ENCODE assay signal across 13 mouse cellular contexts in genomic region chr1:135523780-135524517, GRCm38 (mm10).
DNase-seq lines count a peak whose midpoint lies in the region; ATAC-seq and TF ChIP-seq lines count a peak whose summit lies in the region.
"Had no signal": no experiment of that assay in that cellular context is flagged by ENCODE, and none has a peak within 500 bp of the region (broad histone marks: within the 10 kb centered on the region; RNA-seq: fewer than 3 reads in every experiment).

No protein-coding gene starts in this region.

- peak overlapping the region; percentile 18; the same call in 1 of the 2 replicates for H3K4me2 ChIP-seq in lung, embryonic 15.5 days
- no peak overlapping the region for H3K4me2 ChIP-seq in forebrain, embryonic 16.5 days (ENCODE audit: low read length)
- H3K4me2 ChIP-seq in intestine, postnatal 0 days (replicated peaks; ENCODE audit: low read depth), result no peak overlapping the region

- no peaks in the 10 kb centered on the region; the same call in 1 of the 2 replicates for H3K79me2 ChIP-seq in heart, adult 2 months (replicated peaks; ENCODE audit: control insufficient read depth, insufficient read depth, low read length)

- no peak overlapping the region for H3K9ac ChIP-seq in heart, adult 2 months (ENCODE audit: low read depth, low read length)
- no peak overlapping the region for H3K9ac ChIP-seq in lung, embryonic 15.5 days
- H3K9ac ChIP-seq in forebrain, embryonic 16.5 days (replicated peaks; ENCODE audit: low read depth, low read length), result no peak overlapping the region
- H3K9ac ChIP-seq in intestine, postnatal 0 days (ENCODE audit: low read depth, low read length), result no peak overlapping the region
- H3K9ac ChIP-seq: liver, embryonic 14.5 days had no signal

- no peaks in the 10 kb centered on the region for H3K36me3 ChIP-seq in heart, adult 2 months (ENCODE audit: control insufficient read depth, insufficient read depth, low read length)
- H3K36me3 ChIP-seq in lung, embryonic 15.5 days, result peaks cover 3% of the 10 kb centered on the region; the same call in 1 of the 2 replicates
- peaks cover 9% of the 10 kb centered on the region for H3K36me3 ChIP-seq in forebrain, embryonic 16.5 days (ENCODE audit: control insufficient read depth, insufficient read depth)
- H3K36me3 ChIP-seq in intestine, postnatal 0 days (ENCODE audit: control insufficient read depth, insufficient read depth), result no peaks in the 10 kb centered on the region

- H3K4me3 ChIP-seq in heart, adult 2 months, result no peak overlapping the region
- H3K4me3 ChIP-seq in lung, embryonic 15.5 days, result no peak overlapping the region
- H3K4me3 ChIP-seq in forebrain, embryonic 16.5 days (replicated peaks; ENCODE audit: low read length), result no peak overlapping the region
- no peak overlapping the region for H3K4me3 ChIP-seq in intestine, postnatal 0 days (ENCODE audit: low read depth, low read length)
- no peak overlapping the region for H3K4me3 ChIP-seq in left cerebral cortex, adult 2 months

- no peaks in the 10 kb centered on the region for H3K9me3 ChIP-seq in lung, embryonic 15.5 days
- H3K9me3 ChIP-seq in forebrain, embryonic 16.5 days (ENCODE audit: control insufficient read depth, low read length), result peaks cover 3% of the 10 kb centered on the region; the same call in 1 of the 2 replicates
- no peaks in the 10 kb centered on the region for H3K9me3 ChIP-seq in intestine, postnatal 0 days (ENCODE audit: control insufficient read depth)

- WGBS in heart, adult 2 months, result 44% methylated on average over 12 of the region's 12 CpGs
- 24% methylated on average over 12 of the region's 12 CpGs for WGBS in lung, embryonic 15.5 days
- 77% methylated on average over 12 of the region's 12 CpGs for WGBS in forebrain, embryonic 16.5 days
- WGBS in intestine, postnatal 0 days, result 51% methylated on average over 12 of the region's 12 CpGs

- peak overlapping the region; percentile 55 for H3K27ac ChIP-seq in heart, adult 2 months
- peak overlapping the region; percentile 65 for H3K27ac ChIP-seq in lung, embryonic 15.5 days
- H3K27ac ChIP-seq in forebrain, embryonic 16.5 days (ENCODE audit: low read length), result 0 out of 2 replicates have a peak overlapping the region, but pooled peaks have one; percentile 29
- 0 out of 2 replicates have a peak overlapping the region, but pooled peaks have one; percentile 3 for H3K27ac ChIP-seq in intestine, postnatal 0 days (ENCODE audit: low read depth, low read length)
- no peak overlapping the region for H3K27ac ChIP-seq in left cerebral cortex, adult 2 months
- H3K27ac ChIP-seq: liver, embryonic 14.5 days had no signal

- intact Hi-C loops in heart, adult 2 months (cut with DNase I), result no loop called here
- intact Hi-C loops in left cerebral cortex, adult 2 months (cut with DNase I), result no loop called here

- no peak for TF ChIP-seq EP300 in heart, adult 2 months (IDR thresholded peaks at IDR 0.05; ENCODE audit: insufficient read depth, low read depth, low read length)

- no peak for TF ChIP-seq POLR2A in heart, adult 2 months (IDR thresholded peaks at IDR 0.05; ENCODE audit: insufficient read depth, low read depth, low read length)

- TF ChIP-seq CTCF in heart, adult 2 months (IDR thresholded peaks at IDR 0.05), result no peak
- TF ChIP-seq CTCF in intestine, postnatal 0 days (IDR thresholded peaks at IDR 0.05; ENCODE audit: low read depth), result 0 out of 2 replicates have a peak, but pooled peaks have one; percentile 3
- TF ChIP-seq CTCF in left cerebral cortex, adult 2 months (IDR thresholded peaks at IDR 0.05), result no peak

- DNase-seq in heart, adult 2 months, result no peak
- DNase-seq in heart, adult 8-10 months (ENCODE audit: low spot score), result no peak
- DNase-seq in lung, postnatal 4 days, result no peak
- DNase-seq in left cerebral cortex, adult 2 months (ENCODE audit: extremely low spot score in 1 of 2, low spot score in 2 of 2), result no peak
- DNase-seq in cerebellum, adult 8-10 months, result no peak
- DNase-seq: adrenal gland, postnatal 25 days; cerebellum, adult 2 months; retina, postnatal 1 day had no signal

- H3K4me1 ChIP-seq in heart, adult 2 months (ENCODE audit: control insufficient read depth, insufficient read depth, low read length), result peaks cover 10% of the 10 kb centered on the region
- peaks cover 23% of the 10 kb centered on the region for H3K4me1 ChIP-seq in lung, embryonic 15.5 days
- H3K4me1 ChIP-seq in forebrain, embryonic 16.5 days (replicated peaks; ENCODE audit: control insufficient read depth, insufficient read depth, low read length), result peaks cover 15% of the 10 kb centered on the region
- no peaks in the 10 kb centered on the region for H3K4me1 ChIP-seq in intestine, postnatal 0 days (replicated peaks; ENCODE audit: control insufficient read depth, insufficient read depth, low read length)

- no peaks in the 10 kb centered on the region for H3K27me3 ChIP-seq in heart, adult 2 months (ENCODE audit: control insufficient read depth, insufficient read depth, low read length)
- no peaks in the 10 kb centered on the region for H3K27me3 ChIP-seq in lung, embryonic 15.5 days
- H3K27me3 ChIP-seq in forebrain, embryonic 16.5 days (replicated peaks; ENCODE audit: control insufficient read depth, insufficient read depth, low read length), result no peaks in the 10 kb centered on the region
- no peaks in the 10 kb centered on the region for H3K27me3 ChIP-seq in intestine, postnatal 0 days (replicated peaks; ENCODE audit: control insufficient read depth, insufficient read depth, low read length)
- H3K27me3 ChIP-seq: Patski had no signal

- peak; percentile 70 for ATAC-seq in lung, embryonic 15.5 days (ENCODE audit: borderline replicate concordance, extremely low read depth, low FRiP score, low TSS enrichment)
- ATAC-seq in forebrain, embryonic 16.5 days, result peak; percentile 46; the same call in 1 of the 2 replicates
- no peak for ATAC-seq in intestine, postnatal 0 days
- ATAC-seq: Patski had no signal
